Mouse (Mus musculus): ENCODE data around the gene Bcl6b. TPM values are rescaled to one million over a fixed set of nuclear protein-coding genes. Genes with fewer than 3 reads are reported as not detected.

Gene Bcl6b
- total RNA-seq, 2 experiments from 2014 or later: 0.82 to 5.1 TPM

- peak; percentile 65 for DNase-seq (ENCODE audit: low spot score)
Observed at GRCm38 (mm10) chr11:70234037-70234436, 4.4 kb upstream of the Bcl6b start.

GRCm38 (mm10) chr11:70233016-70233415 is 3.4 kb upstream of the Bcl6b start:
- no peak for DNase-seq (ENCODE audit: low spot score)

GRCm38 (mm10) chr11:70232546-70232945 is 2.9 kb upstream of the Bcl6b start:
- DNase-seq (ENCODE audit: low spot score): no peak

- DNase-seq (ENCODE audit: low spot score): peak; percentile 85
Observed at GRCm38 (mm10) chr11:70230239-70230727, 685 bp upstream of the Bcl6b start.

- peak; percentile 76 for DNase-seq (ENCODE audit: low spot score)
Observed at GRCm38 (mm10) chr11:70228828-70229227, 770 bp downstream of the Bcl6b start.

GRCm38 (mm10) chr11:70227661-70228245 is 1.8 kb downstream of the Bcl6b start:
- DNase-seq (ENCODE audit: low spot score): no peak

GRCm38 (mm10) chr11:70227126-70227525 is 2.5 kb downstream of the Bcl6b start:
- no peak for DNase-seq (ENCODE audit: low spot score)

GRCm38 (mm10) chr11:70226602-70226890 is 3.1 kb downstream of the Bcl6b start:
- DNase-seq (ENCODE audit: low spot score): no peak

GRCm38 (mm10) chr11:70225798-70226601 is 3.6 kb downstream of the Bcl6b start:
- no peak for DNase-seq (ENCODE audit: low spot score)

GRCm38 (mm10) chr11:70223724-70224123 is 5.9 kb downstream of the Bcl6b start:
- DNase-seq (ENCODE audit: low spot score): no peak

- DNase-seq (ENCODE audit: low spot score): no peak
Observed at GRCm38 (mm10) chr11:70221603-70222500, 7.7 kb downstream of the Bcl6b start.

GRCm38 (mm10) chr11:70220731-70221602 is 8.6 kb downstream of the Bcl6b start, which contains the start of gene Slc16a13:
Gene Slc16a13, minus strand, starts transcription at chr11:70221064.
- DNase-seq (ENCODE audit: low spot score): peak; percentile 84

- no peak for DNase-seq (ENCODE audit: low spot score)
Observed at GRCm38 (mm10) chr11:70220323-70220722, 9.3 kb downstream of the Bcl6b start.

GRCm38 (mm10) chr11:70219873-70220272 is 9.7 kb downstream of the Bcl6b start:
- DNase-seq (ENCODE audit: low spot score): no peak

GRCm38 (mm10) chr11:70218741-70219470 is 10.7 kb downstream of the Bcl6b start:
- no peak for DNase-seq (ENCODE audit: low spot score)

- DNase-seq (ENCODE audit: low spot score): no peak
Observed at GRCm38 (mm10) chr11:70218039-70218438, 11.6 kb downstream of the Bcl6b start.

- no peak for DNase-seq (ENCODE audit: low spot score)
Observed at GRCm38 (mm10) chr11:70216103-70216502, 13.5 kb downstream of the Bcl6b start.

- DNase-seq (ENCODE audit: low spot score): no peak
Observed at GRCm38 (mm10) chr11:70215301-70215700, 14.3 kb downstream of the Bcl6b start.

GRCm38 (mm10) chr11:70214856-70215209 is 14.8 kb downstream of the Bcl6b start:
- DNase-seq (ENCODE audit: low spot score): no peak

- DNase-seq (ENCODE audit: low spot score): no peak
Observed at GRCm38 (mm10) chr11:70214191-70214855, 15.3 kb downstream of the Bcl6b start.

All from gastrocnemius, adult 18-20 months (tissue).